Mouse (Mus musculus): ENCODE results near the gene Snx9.

DNA sequence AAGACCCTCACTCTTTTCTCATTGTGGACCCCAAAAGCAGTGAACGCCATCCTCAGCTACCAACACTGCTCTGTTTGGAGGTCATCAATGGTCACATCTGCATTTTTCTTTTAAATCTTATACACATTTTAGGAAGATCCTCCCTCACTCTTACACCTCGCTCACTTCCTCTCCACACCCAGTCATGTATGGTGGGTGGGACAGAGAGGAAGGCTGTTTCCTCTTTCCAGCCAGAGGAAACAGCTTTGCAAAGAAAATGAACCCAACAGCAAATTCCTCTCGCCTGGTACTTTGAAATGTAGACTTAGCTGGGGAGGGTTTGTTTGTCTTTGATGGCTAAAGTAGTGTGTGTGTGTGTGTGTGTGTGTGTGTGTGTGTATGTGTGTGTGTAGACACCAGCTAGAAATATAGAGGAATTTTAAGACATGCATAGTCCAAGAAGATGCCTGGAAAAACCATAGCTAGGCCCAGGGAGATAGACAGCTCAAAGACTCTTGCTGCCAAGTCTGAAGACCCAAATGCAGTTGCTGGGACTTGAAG lies 33.2 kb upstream of the Snx9 start:
- TF ChIP-seq CTCF (IDR thresholded peaks at IDR 0.05; ENCODE audit: low read depth, low read length): no peak
- no peak for TF ChIP-seq GATA1 (IDR thresholded peaks at IDR 0.05; ENCODE audit: borderline replicate concordance, low read length)
- TF ChIP-seq POLR2AphosphoS5 (IDR thresholded peaks at IDR 0.05; ENCODE audit: insufficient replicate concordance, low read depth, low read length): no peak

All from G1E (cell line).